Mouse (Mus musculus): ENCODE measurements at regions not wholly inside any gene's neighbourhood (a gene's known extent, or its start where the extent isn't known, plus 50 kb on each side); places are given as distances from the start of the nearest gene placed in this dataset.

GRCm38 (mm10) chr7:95351337-95351736 lies 819.7 kb upstream of the Tenm4 start:
- no peaks in the 10 kb centered on the region for H3K4me1 ChIP-seq (ENCODE audit: insufficient read depth, low read length)
- H3K36me3 ChIP-seq (ENCODE audit: insufficient read depth, low read length): no peaks in the 10 kb centered on the region
- no peak overlapping the region for H3K27ac ChIP-seq (ENCODE audit: low read depth, low read length)
- no peak overlapping the region for H3K9ac ChIP-seq (replicated peaks; ENCODE audit: low read length, poor library complexity, severe bottlenecking)
- H3K4me3 ChIP-seq (ENCODE audit: low read depth, low read length): no peak overlapping the region
- H3K4me2 ChIP-seq (ENCODE audit: low read depth, low read length, poor library complexity, severe bottlenecking): no peak overlapping the region
- H3K27me3 ChIP-seq (ENCODE audit: insufficient read depth, low read length): 0 out of 2 replicates have a peak, but pooled peaks cover 3% of the 10 kb centered on the region
- TF ChIP-seq CTCF (IDR thresholded peaks at IDR 0.05): no peak
- no peaks in the 10 kb centered on the region for H3K9me3 ChIP-seq (ENCODE audit: low read length)
- no peak for ATAC-seq (ENCODE audit: low FRiP score)
- WGBS: 78% methylated on average over 2 of the region's 2 CpGs
- no peak for DNase-seq (ENCODE audit: low spot score)

GRCm38 (mm10) chr7:95352133-95352532 lies 818.9 kb upstream of the Tenm4 start:
- H3K4me2 ChIP-seq (ENCODE audit: low read depth, low read length, poor library complexity, severe bottlenecking): no peak overlapping the region
- 81% methylated on average over 3 of the region's 3 CpGs for WGBS
- no peak for ATAC-seq (ENCODE audit: low FRiP score)

GRCm38 (mm10) chr7:95354991-95355390 lies 816.1 kb upstream of the Tenm4 start:
- no peaks in the 10 kb centered on the region for H3K36me3 ChIP-seq (ENCODE audit: insufficient read depth, low read length)
- WGBS: 67% methylated on average over 2 of the region's 2 CpGs
- H3K9ac ChIP-seq (replicated peaks; ENCODE audit: low read length, poor library complexity, severe bottlenecking): no peak overlapping the region
- H3K27ac ChIP-seq (ENCODE audit: low read depth, low read length): no peak overlapping the region
- H3K4me2 ChIP-seq (ENCODE audit: low read depth, low read length, poor library complexity, severe bottlenecking): no peak overlapping the region
- no peaks in the 10 kb centered on the region for H3K9me3 ChIP-seq (ENCODE audit: low read length)
- ATAC-seq (ENCODE audit: low FRiP score): no peak
- H3K4me3 ChIP-seq (ENCODE audit: low read depth, low read length): no peak overlapping the region
- 0 out of 2 replicates have a peak, but pooled peaks cover 3% of the 10 kb centered on the region for H3K27me3 ChIP-seq (ENCODE audit: insufficient read depth, low read length)
- no peak for DNase-seq (ENCODE audit: low spot score)
- H3K4me1 ChIP-seq (ENCODE audit: insufficient read depth, low read length): no peaks in the 10 kb centered on the region
- peak; percentile 18; the same call in 1 of the 2 replicates for TF ChIP-seq CTCF (IDR thresholded peaks at IDR 0.05)

More at GRCm38 (mm10) chr7:95352133-95352532, 818.9 kb upstream of the Tenm4 start:
- no peaks in the 10 kb centered on the region for H3K4me1 ChIP-seq (ENCODE audit: insufficient read depth, low read length)
- no peak overlapping the region for H3K27ac ChIP-seq (ENCODE audit: low read depth, low read length)
- H3K9me3 ChIP-seq (ENCODE audit: low read length): no peaks in the 10 kb centered on the region
- H3K36me3 ChIP-seq (ENCODE audit: insufficient read depth, low read length): no peaks in the 10 kb centered on the region
- H3K9ac ChIP-seq (replicated peaks; ENCODE audit: low read length, poor library complexity, severe bottlenecking): no peak overlapping the region
- DNase-seq (ENCODE audit: low spot score): no peak
- no peak for TF ChIP-seq CTCF (IDR thresholded peaks at IDR 0.05)
- no peak overlapping the region for H3K4me3 ChIP-seq (ENCODE audit: low read depth, low read length)
- 0 out of 2 replicates have a peak, but pooled peaks cover 3% of the 10 kb centered on the region for H3K27me3 ChIP-seq (ENCODE audit: insufficient read depth, low read length)

GRCm38 (mm10) chr7:95358732-95359131 lies 812.3 kb upstream of the Tenm4 start:
- no peak for TF ChIP-seq CTCF (IDR thresholded peaks at IDR 0.05)
- WGBS: 32% methylated on average over 4 of the region's 4 CpGs
- no peaks in the 10 kb centered on the region for H3K27me3 ChIP-seq (ENCODE audit: insufficient read depth, low read length)
- H3K4me3 ChIP-seq (ENCODE audit: low read depth, low read length): no peak overlapping the region
- no peak overlapping the region for H3K9ac ChIP-seq (replicated peaks; ENCODE audit: low read length, poor library complexity, severe bottlenecking)
- DNase-seq (ENCODE audit: low spot score) (no peak), ATAC-seq (ENCODE audit: low FRiP score) (no peak)
- no peaks in the 10 kb centered on the region for H3K36me3 ChIP-seq (ENCODE audit: insufficient read depth, low read length)
- no peaks in the 10 kb centered on the region for H3K4me1 ChIP-seq (ENCODE audit: insufficient read depth, low read length)
- H3K27ac ChIP-seq (ENCODE audit: low read depth, low read length): no peak overlapping the region
- H3K4me2 ChIP-seq (ENCODE audit: low read depth, low read length, poor library complexity, severe bottlenecking): no peak overlapping the region
- H3K9me3 ChIP-seq (ENCODE audit: low read length): no peaks in the 10 kb centered on the region

- Histone ChIP-seq H3K4me1 (ENCODE audit: insufficient read depth, low read length) (no peaks in the 10 kb centered on the region), H3K27ac (ENCODE audit: low read depth, low read length) (no peak overlapping the region), H3K4me3 (ENCODE audit: low read depth, low read length) (no peak overlapping the region), H3K36me3 (ENCODE audit: insufficient read depth, low read length) (no peaks in the 10 kb centered on the region), H3K4me2 (ENCODE audit: low read depth, low read length, poor library complexity, severe bottlenecking) (no peak overlapping the region), H3K27me3 (ENCODE audit: insufficient read depth, low read length) (no peaks in the 10 kb centered on the region), H3K9me3 (ENCODE audit: low read length) (no peaks in the 10 kb centered on the region), H3K9ac (replicated peaks; ENCODE audit: low read length, poor library complexity, severe bottlenecking) (no peak overlapping the region)
- ATAC-seq (ENCODE audit: low FRiP score) (no peak), DNase-seq (ENCODE audit: low spot score) (no peak)
- WGBS: 75% methylated on average over 6 of the region's 6 CpGs
- no peak for TF ChIP-seq CTCF (IDR thresholded peaks at IDR 0.05)
Measured at GRCm38 (mm10) chr7:95359154-95359553, 811.9 kb upstream of the Tenm4 start.
